Mouse (Mus musculus) CH12.LX (cell line): ENCODE results near the gene Rgs19.

ENCODE experiments used
- BHLHE40 ChIP-seq: IDR thresholded peaks from 2 replicates; pipeline ENCODE4 v1.6.1; 2011; ENCODE audit warnings: mild to moderate bottlenecking, low read depth, low read length, improper control_type of control experiment
- CHD1 ChIP-seq: IDR thresholded peaks from 2 replicates; pipeline ENCODE4 v1.6.1; 2012; ENCODE audit warnings: low read depth, low read length, improper control_type of control experiment, inconsistent platforms
- CTCF ChIP-seq, 2 experiments: IDR thresholded peaks in 1 of 2; conservative IDR thresholded peaks in 1 of 2; 2 replicates each; pipeline ENCODE4 v1.5.1; 2011 to 2012; ENCODE audit warnings: low read depth in 2 of 2, low read length in 2 of 2, improper control_type of control experiment in 1 of 2, inconsistent platforms in 1 of 2, mild to moderate bottlenecking in 1 of 2, moderate library complexity in 1 of 2
- EP300 ChIP-seq: IDR thresholded peaks from 2 replicates; pipeline ENCODE4 v1.6.1; 2011; ENCODE audit warnings: low read length, improper control_type of control experiment
- JUND ChIP-seq: conservative IDR thresholded peaks from 2 replicates; pipeline ENCODE4 v1.6.1; 2011; ENCODE audit warnings: low read depth, low read length, improper control_type of control experiment
- MAX ChIP-seq: IDR thresholded peaks from 2 replicates; pipeline ENCODE4 v1.6.1; 2011; ENCODE audit warnings: low read length, improper control_type of control experiment
- MAZ ChIP-seq: IDR thresholded peaks from 2 replicates; pipeline ENCODE4 v1.6.1; 2012; ENCODE audit warnings: low read depth, mild to moderate bottlenecking, inconsistent platforms, low read length, improper control_type of control experiment, moderate library complexity
- NRF1 ChIP-seq: IDR thresholded peaks from 2 replicates; pipeline ENCODE4 v1.6.1; 2014; ENCODE audit warnings: low read depth, mild to moderate bottlenecking, inconsistent platforms, low read length, improper control_type of control experiment, moderate library complexity
- SMC3 ChIP-seq: IDR thresholded peaks from 2 replicates; pipeline ENCODE4 v1.6.1; 2011; ENCODE audit warnings: low read depth, low read length, improper control_type of control experiment
- TBP ChIP-seq: conservative IDR thresholded peaks from 2 replicates; pipeline ENCODE4 v1.6.1; 2011; ENCODE audit warnings: low read depth, low read length, improper control_type of control experiment
- USF1 ChIP-seq: IDR thresholded peaks from 2 replicates; pipeline ENCODE4 v1.6.1; 2014; ENCODE audit warnings: low read depth, mild to moderate bottlenecking, inconsistent platforms, low read length, improper control_type of control experiment
- USF2 ChIP-seq: conservative IDR thresholded peaks from 2 replicates; pipeline ENCODE4 v1.6.1; 2011; ENCODE audit warnings: low read depth, low read length, improper control_type of control experiment
- ZMIZ1 ChIP-seq: IDR thresholded peaks from 2 replicates; pipeline ENCODE4 v1.6.1; 2012; ENCODE audit warnings: low read depth, mild to moderate bottlenecking, inconsistent platforms, low read length, improper control_type of control experiment

DNA sequence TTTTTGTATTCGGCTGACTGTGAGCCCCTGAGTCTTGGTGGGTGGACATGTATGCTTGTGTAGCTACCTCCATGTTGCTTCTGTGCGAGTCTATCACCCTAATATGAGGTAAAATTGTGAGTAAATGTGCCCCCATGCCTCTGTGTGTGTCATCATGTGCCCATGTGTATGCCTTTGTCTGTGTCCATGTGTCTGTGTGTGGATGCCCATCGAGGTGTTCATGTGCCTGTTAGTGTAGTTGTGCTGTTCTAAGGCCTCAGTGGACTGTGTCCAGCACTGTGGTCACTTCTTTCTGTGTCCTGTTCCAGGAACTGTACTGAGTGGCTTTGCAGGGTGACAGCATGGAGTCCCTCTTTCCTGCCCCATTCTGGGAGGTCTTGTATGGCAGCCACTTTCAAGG, 21.6 kb upstream of the Rgs19 start:
- TF ChIP-seq CHD1 (no peak), CTCF (conservative IDR thresholded peaks at IDR 0.05 in 1 of 2, IDR thresholded peaks at IDR 0.05 in 1 of 2; ENCODE audit: low read depth in 2 of 2, low read length in 2 of 2) (no peak), BHLHE40 (no peak), USF2 (no peak), JUND (no peak), ZMIZ1 (no peak), EP300 (no peak), TBP (no peak), MAZ (no peak), USF1 (no peak), NRF1 (no peak), SMC3 (no peak), MAX (no peak)
